Mouse (Mus musculus): ENCODE data around the gene Setmar. TPM values are rescaled to one million over a fixed set of nuclear protein-coding genes. Genes with fewer than 3 reads are reported as not detected.

Gene Setmar
- total RNA-seq (2023): 1 to 10 TPM; 1.9 to 2.7 TPM

DNA sequence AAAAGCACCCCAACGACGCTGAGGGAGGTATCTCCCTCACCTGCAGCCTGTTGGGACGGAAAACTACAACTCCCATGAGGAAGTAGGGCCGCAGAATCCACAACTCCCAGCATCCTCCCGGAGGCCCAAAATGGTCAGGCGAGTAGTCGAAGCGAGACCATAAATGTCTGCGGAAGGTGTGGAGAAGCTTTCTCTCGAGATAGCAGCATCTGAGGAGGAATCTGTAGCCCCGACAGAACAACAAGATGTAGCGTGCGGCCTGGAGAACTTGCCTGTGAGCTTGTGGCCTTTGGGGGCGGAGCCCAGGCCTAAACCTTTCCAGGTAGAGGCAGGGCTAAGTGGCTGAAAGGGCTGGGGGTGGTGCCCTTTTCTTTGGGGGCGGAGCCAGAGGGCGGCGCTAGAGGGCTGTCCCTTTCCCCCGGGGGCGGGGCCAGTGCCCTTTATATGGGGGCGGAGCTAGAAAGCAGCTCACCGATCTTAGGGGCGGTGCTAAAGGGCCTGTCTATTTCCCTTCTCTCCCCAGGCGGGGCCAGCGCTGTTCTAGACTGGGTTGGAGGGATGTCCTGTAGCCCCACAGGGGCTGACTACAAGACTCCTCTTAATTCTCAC lies at the start of gene Setmar:
TSS of gene Setmar (plus strand) at position 128 of the 609 bp plus-strand sequence.

Other genes with a start within 250 kb of the Setmar start
- 10 to 100 TPM; 22.6 to 29.0 TPM for gene Sumf1, start 120.5 kb downstream of the Setmar start, total RNA-seq (2023)
- gene Itpr1, start 148.1 kb downstream of the Setmar start, total RNA-seq (2023): 10 to 100 TPM; 39.2 to 45.3 TPM

Measured in neutrophil, adult 59 days (primary cell).